Mouse (Mus musculus) retina, postnatal 1 day (tissue): ENCODE results near the gene Vta1.
A peak's percentile ranks its signal among the peaks of the same experiment; 100 is the strongest.

ENCODE experiments used
- DNase-seq: peaks from one replicate; pipeline ENCODE4 v3.0.0-alpha.2; 2012

Gene Vta1

GRCm38 (mm10) chr10:14705072-14706066, at the start of gene Vta1, which contains the start of gene Nmbr:
TSS of gene Vta1 (minus strand) at chr10:14705560.
TSS of gene Nmbr (plus strand) at chr10:14705591.
- peak; percentile 99 for DNase-seq

- DNase-seq, result peak; percentile 74
These were observed 28.9 kb upstream of the Vta1 start for GRCm38 (mm10) chr10:14734285-14734684.

- DNase-seq, result no peak
These were observed 20.3 kb upstream of the Vta1 start for GRCm38 (mm10) chr10:14725671-14726070.

GRCm38 (mm10) chr10:14718114-14718513, 12.8 kb upstream of the Vta1 start, which contains the start of gene Gje1:
TSS of gene Gje1 (minus strand) at chr10:14718214.
- no peak for DNase-seq

- no peak for DNase-seq
These were observed 1.4 kb downstream of the Vta1 start for GRCm38 (mm10) chr10:14703830-14704420.

DNA sequence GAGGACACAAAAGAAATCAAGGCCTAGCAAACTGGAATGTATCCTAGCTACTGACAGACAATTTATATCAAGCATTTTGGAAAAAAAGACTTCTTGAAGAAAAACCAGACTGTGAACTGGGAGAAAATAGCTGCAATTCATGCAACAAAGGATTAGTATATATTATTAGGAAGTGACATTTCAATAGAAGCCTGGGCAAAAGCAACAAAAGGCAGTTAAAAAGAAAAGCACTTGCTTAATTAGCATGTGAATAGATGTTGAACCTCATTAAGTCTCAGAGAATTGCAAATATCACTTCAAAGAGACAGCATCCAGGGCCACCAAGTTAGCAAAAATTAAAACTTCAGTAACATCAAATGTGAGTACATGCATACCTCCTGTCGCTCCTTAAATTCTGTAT, 2.1 kb downstream of the Vta1 start:
- DNase-seq, result no peak

DNA sequence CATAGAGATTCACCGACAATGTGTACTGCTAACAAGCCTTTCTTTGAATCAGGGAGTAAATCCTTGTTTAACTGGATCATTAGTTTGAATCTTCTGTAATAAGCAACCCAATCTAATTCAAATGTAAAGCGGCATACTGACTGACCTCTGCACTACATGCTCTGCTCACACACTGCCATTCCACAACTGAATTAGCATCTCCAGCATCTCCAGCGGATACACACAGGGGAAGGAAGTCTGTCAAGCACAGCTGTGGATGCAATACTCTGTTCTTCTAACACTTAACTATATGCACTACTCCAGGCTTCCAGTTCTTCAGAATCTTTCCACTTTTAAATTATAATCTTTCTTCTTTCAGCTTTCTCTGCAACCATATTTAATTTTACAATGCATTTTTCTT, 15.0 kb downstream of the Vta1 start:
- no peak for DNase-seq

- no peak for DNase-seq
These were observed 16.4 kb downstream of the Vta1 start for GRCm38 (mm10) chr10:14688785-14689442.

GRCm38 (mm10) chr10:14685663-14686062, 19.7 kb downstream of the Vta1 start:
- DNase-seq, result no peak

DNA sequence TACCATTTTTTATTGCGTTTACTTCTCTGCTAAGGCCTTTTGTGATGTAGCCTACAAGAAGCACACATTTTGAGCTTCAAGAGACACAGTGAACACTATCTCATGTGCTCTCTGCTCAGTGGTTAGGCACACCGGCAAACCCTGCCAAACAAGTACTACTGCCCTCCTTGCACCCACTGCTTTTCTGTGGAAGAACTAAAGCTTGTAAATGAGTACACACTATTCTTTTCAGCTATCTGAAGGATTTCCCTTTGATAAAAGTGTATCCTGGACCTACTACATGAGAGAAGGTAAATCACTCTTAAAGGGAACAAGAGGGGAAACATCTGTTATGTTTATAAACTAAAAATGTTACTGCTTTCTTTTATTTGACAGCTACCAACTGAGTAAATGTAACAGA, 39.2 kb downstream of the Vta1 start:
- no peak for DNase-seq

DNA sequence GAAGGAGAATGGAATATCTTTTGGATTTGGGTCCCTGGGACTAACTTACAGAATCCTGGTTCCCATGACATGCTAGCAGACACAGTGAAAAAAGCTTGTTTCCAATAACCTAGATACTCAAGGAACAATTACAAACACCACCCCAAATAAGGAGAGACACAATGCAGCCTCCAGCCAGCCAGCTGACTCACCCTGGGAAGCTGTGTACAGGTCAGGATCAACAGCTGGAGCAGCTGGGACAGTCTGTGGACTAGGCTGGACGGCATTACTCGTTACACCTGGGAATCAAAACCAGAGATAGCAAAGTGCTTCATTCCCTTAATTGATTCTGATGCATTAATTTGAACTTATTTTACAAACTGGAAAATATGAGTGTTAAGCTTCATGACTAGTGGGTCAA, 44.5 kb downstream of the Vta1 start:
- no peak for DNase-seq

- DNase-seq, result no peak
These were observed 65.7 kb downstream of the Vta1 start for GRCm38 (mm10) chr10:14639635-14640034.

- no peak for DNase-seq
These were observed 66.3 kb downstream of the Vta1 start for GRCm38 (mm10) chr10:14639043-14639442.

DNA sequence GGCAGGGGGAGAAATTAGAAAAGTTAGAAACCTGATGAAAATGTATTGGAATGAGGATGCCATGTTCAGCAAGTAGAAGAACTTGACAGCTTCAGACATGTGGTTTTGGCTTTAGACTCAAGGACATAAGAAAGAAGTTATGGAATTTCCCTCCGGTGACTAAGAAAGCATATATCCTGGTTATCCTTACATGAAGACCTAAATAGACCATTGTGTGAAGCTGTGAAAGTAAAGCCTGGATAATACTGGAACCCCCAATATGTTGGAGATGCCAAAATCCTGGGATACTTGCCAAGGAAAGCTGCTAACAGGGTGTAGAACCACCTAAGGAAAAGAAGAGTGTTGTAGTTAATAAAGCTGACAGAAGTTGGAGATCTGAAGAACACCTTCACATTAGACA, 79.7 kb downstream of the Vta1 start:
- DNase-seq, result no peak

DNA sequence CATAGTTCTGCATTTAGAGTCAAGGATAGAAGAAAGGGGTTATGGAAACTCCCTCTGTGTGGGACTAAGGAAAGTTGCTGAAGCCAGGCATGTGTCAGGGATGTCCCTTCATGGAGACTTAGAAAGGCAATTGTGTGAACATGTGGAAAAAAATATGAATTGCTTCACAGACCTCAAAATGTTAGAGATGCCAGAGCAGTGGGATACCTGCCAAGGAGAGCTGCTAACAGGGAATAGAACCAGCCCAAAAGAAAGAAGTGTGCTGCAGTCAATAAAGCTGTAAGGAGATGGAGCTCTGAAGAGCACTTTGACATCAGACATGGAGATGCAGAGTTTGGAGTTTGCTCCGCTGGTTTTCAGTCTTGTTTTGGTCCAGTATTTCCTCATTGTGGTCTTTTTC, 86.2 kb downstream of the Vta1 start:
- DNase-seq, result no peak

DNA sequence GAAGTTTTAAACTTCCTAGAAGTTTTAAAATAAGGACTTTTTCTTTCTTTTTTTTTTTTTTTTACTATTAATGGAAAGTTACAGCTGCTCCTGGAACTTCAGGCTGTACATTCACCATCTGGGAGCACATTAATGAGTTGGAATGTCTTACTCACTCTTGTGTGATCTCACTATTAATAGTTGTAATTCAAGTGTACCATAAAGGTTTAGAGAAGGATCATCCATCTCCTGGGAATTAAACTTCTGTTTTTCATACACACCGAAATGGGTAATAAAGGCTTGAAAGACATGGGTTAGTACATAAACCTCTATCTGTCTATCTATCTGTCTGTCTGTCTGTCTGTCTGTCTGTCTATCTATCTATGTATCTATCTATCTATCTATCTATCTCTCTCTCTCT, 87.1 kb downstream of the Vta1 start:
- no peak for DNase-seq

- no peak for DNase-seq
These were observed 89.9 kb downstream of the Vta1 start for GRCm38 (mm10) chr10:14615441-14615840.

DNA sequence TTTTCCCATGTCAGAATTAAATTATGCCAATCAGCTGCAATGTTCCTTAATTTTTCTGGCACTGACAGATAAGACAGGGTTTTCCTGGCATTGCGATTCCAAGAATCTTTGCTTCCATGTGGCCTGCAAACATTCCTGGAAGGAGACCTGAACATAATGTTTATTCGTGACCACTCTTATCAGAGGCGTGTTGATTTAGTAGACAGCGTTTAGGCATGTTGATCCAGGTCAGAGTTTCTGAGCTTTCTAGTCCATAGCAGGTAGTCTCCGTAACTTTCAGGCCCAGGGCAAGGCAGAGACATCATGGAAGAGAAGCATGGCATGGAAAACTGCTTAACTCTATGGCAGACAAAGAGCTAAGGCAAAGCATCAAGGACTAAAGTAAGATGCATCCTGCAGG, 97.8 kb downstream of the Vta1 start:
- no peak for DNase-seq
